Mouse (Mus musculus) lung, postnatal 0 days (tissue): Measurements from ENCODE around the gene Cdkn1c. TPM values are rescaled to one million over a fixed set of nuclear protein-coding genes. Genes with fewer than 3 reads are reported as not detected.

Experiments used
- ATAC-seq: fragments of 200-750 bp; cut with Nextera tagmentation; 2 replicates; pipeline ENCODE4 v1.8.0; 2017; ENCODE audit warnings: moderate library complexity
- DNase-seq: peaks from one replicate; pipeline ENCODE4 v3.0.0-alpha.2; 2016; ENCODE audit warnings: low spot score
- H3K27ac ChIP-seq: fragments of 300-500 bp; sonication (generic); 2 replicates; pipeline ENCODE4 v1.5.1; 2014; ENCODE audit warnings: antibody characterized with exemption, mild to moderate bottlenecking, low read length, mixed read lengths
- H3K27me3 ChIP-seq: fragments of 300-500 bp; sonication (generic); replicated peaks from 2 replicates; pipeline ENCODE4 v1.6.1; 2014; ENCODE audit warnings: low read length, mixed read lengths; ENCODE audit not compliant: insufficient read depth
- H3K36me3 ChIP-seq: fragments of 300-500 bp; sonication (generic); 2 replicates; pipeline ENCODE4 v1.6.1; 2014; ENCODE audit warnings: low read length, mixed read lengths; ENCODE audit not compliant: insufficient read depth
- H3K4me1 ChIP-seq: fragments of 300-500 bp; sonication (generic); 2 replicates; pipeline ENCODE4 v1.6.1; 2014; ENCODE audit warnings: antibody characterized with exemption, low read depth, low read length, mixed read lengths; ENCODE audit not compliant: insufficient read depth
- H3K4me2 ChIP-seq: fragments of 300-500 bp; sonication (generic); replicated peaks from 2 replicates; pipeline ENCODE4 v1.6.1; 2014; ENCODE audit warnings: low read depth, mild to moderate bottlenecking, low read length, moderate library complexity, mixed read lengths
- H3K4me3 ChIP-seq: fragments of 300-500 bp; sonication (generic); 2 replicates; pipeline ENCODE4 v1.5.1; 2014; ENCODE audit warnings: low read depth, low read length
- H3K9ac ChIP-seq: fragments of 300-500 bp; sonication (generic); replicated peaks from 2 replicates; pipeline ENCODE4 v1.6.1; 2014; ENCODE audit warnings: low read depth, mild to moderate bottlenecking
- H3K9me3 ChIP-seq: fragments of 300-500 bp; sonication (generic); 2 replicates; pipeline ENCODE4 v1.6.1; 2016; ENCODE audit warnings: low read length, mixed read lengths
- CTCF ChIP-seq: IDR thresholded peaks from 2 replicates; pipeline ENCODE4 v1.5.1; 2016; ENCODE audit warnings: antibody characterized with exemption, mild to moderate bottlenecking
- EP300 ChIP-seq: IDR thresholded peaks from 2 replicates; pipeline ENCODE4 v1.6.1; 2016; ENCODE audit warnings: antibody characterized with exemption, mild to moderate bottlenecking, control low read depth
- WGBS: fragments of 180-500 bp; shearing (Covaris S2); extraction: QIAGEN DNeasy Blood & Tissue Kit; methylation state at CpG from one replicate; pipeline ENCODE4 v1.1.7; 2014; 5-methylcytosine and 5-hydroxymethylcytosine counted together
- polyA plus RNA-seq: library from polyadenylated mRNA; unstranded; fragments of >200 nt; fragmentation: Nextera tagmentation; extraction: Ambion mirVana; gene quantifications from 2 replicates; pipeline ENCODE4 v1.2.1, GENCODE M21; 2015

Gene Cdkn1c
- polyA plus RNA-seq, 1 experiment from 2014 or later: 207 TPM

DNA sequence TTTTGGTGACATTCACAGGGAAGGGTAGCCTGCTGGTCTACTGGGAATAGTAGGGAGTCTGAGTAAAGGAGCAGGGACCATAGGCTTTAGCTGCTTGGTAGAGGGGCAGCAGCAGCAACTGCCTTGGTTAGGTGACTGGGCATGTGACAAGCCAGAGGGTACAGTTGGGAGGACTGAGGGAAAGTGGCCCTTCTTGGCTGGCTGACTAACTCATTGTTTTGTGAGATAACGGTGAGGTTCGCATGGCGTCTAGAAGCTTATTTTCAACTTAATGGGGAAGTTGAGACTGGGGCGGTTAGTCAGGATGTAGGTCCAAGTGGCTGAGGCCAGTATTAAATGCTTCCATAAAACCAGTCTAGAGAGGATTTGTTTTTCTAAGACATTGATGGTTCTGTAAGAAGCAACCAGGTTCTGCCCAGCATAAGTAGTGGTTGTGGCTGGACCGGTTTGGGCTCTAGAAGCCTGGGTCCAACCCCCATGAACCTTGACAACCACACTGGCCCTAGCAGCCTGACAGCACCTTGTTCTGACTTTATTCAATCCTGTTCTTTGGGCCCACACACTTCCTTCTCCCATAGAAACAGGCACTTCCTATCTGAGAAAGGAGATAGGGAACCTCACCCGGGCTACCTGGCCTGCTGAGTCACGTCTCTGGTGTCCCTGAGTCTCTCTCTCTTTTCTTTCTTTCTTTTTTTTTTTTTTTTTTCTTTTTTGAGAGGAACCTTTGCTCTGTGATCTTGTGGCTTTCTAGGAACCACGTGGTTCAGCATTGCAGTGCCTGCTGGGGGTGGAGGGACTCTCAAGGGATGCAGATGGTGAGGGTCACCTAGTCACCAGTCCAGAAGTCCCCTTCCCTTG is 34.5 kb upstream of the Cdkn1c start:
- Histone ChIP-seq H3K36me3 (no peaks in the 10 kb centered on the region), H3K27me3 (no peaks in the 10 kb centered on the region), H3K27ac (no peak overlapping the region), H3K4me3 (no peak overlapping the region), H3K4me2 (no peak overlapping the region), H3K4me1 (no peaks in the 10 kb centered on the region), H3K9ac (no peak overlapping the region), H3K9me3 (no peaks in the 10 kb centered on the region)
- ATAC-seq: no peak
- 62% methylated on average over 8 of the region's 8 CpGs for WGBS
- TF ChIP-seq EP300: no peak
- no peak for TF ChIP-seq CTCF
- DNase-seq: no peak

DNA sequence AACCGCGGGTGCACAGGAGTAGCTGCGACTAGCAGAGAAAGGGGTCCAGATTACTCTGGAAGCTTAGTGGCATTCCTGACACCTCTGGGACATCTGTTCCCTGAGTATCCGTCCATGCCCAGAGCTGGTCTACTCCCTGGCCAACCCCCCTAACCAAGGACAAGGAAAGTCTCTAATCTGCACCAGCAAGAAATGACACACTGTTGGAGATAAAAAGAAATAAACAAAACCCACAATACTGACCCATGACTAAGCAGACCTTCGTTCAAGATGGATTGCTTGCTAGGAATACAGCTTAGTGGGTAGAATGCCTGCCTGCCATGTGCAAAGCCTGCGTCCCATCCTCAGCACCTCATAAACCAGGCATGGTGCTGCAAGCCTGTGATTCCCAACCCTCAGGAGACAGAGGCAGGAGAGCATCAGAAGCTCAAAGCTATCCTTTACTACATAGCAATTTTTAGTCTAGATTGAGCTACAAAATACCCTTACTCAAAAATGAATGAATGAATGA is 32.8 kb upstream of the Cdkn1c start:
- no peaks in the 10 kb centered on the region for H3K4me1 ChIP-seq
- ATAC-seq (peak; percentile 37), DNase-seq (no peak)
- H3K4me2 ChIP-seq: no peak overlapping the region
- WGBS: 60% methylated on average over 6 of the region's 6 CpGs
- no peak overlapping the region for H3K27ac ChIP-seq
- no peak overlapping the region for H3K4me3 ChIP-seq
- H3K27me3 ChIP-seq: no peaks in the 10 kb centered on the region
- H3K36me3 ChIP-seq: no peaks in the 10 kb centered on the region
- no peak overlapping the region for H3K9ac ChIP-seq
- H3K9me3 ChIP-seq: no peaks in the 10 kb centered on the region
- TF ChIP-seq EP300 (no peak), CTCF (no peak)

DNA sequence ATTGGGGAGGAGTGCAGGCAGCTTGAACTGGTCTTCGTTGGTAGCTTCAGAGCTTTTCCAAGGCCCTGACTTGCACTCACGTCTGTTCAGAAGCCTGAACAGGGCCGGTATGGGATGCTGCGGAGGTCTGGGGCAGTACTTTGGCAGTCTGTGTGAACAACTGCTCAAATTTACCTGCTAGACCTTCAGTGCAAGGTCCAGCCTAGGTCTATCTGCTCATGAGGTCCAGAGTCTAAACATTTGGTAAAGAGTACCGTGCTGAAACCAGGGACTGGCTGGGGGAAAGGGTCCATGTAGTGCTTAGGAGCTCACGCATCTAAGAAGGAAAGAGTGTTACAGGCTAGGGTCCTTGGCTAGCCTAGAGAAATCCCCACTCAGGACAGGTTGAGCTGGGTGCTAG is 28.9 kb upstream of the Cdkn1c start:
- Histone ChIP-seq H3K4me3 (no peak overlapping the region), H3K9me3 (no peaks in the 10 kb centered on the region), H3K4me2 (no peak overlapping the region), H3K4me1 (no peaks in the 10 kb centered on the region), H3K27ac (no peak overlapping the region), H3K9ac (no peak overlapping the region), H3K36me3 (no peaks in the 10 kb centered on the region), H3K27me3 (no peaks in the 10 kb centered on the region)
- TF ChIP-seq EP300 (no peak), CTCF (no peak)
- DNase-seq (no peak), ATAC-seq (no peak)
- WGBS: 77% methylated on average over 6 of the region's 6 CpGs

DNA sequence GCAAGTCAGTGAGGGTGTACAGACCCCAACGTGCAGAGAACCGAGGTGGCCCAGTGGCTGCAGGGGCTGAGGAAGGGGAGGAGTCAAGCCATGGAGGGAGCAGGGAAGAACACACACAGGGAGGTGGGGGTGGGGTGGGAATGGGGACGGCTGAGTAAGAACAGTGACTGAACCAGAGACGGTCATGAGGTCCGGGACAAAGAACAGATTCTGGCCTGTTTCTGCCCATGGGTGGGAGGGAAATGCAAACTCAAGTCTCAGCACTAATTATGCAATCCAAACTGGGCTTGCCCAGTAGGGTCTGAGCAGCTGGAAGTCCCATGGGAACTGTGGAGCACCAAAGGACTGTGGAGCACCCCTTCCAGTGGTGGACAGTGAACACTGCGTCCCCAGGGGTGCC is 21.7 kb upstream of the Cdkn1c start:
- TF ChIP-seq CTCF (no peak), EP300 (no peak)
- H3K27me3 ChIP-seq: no peaks in the 10 kb centered on the region
- H3K4me3 ChIP-seq: no peak overlapping the region
- ATAC-seq (0 out of 2 replicates have a peak, but pooled peaks have one; percentile 13), DNase-seq (no peak)
- H3K27ac ChIP-seq: no peak overlapping the region
- no peaks in the 10 kb centered on the region for H3K4me1 ChIP-seq
- no peaks in the 10 kb centered on the region for H3K9me3 ChIP-seq
- 19% methylated on average over 6 of the region's 6 CpGs for WGBS
- no peaks in the 10 kb centered on the region for H3K36me3 ChIP-seq
- H3K9ac ChIP-seq: no peak overlapping the region
- no peak overlapping the region for H3K4me2 ChIP-seq

DNA sequence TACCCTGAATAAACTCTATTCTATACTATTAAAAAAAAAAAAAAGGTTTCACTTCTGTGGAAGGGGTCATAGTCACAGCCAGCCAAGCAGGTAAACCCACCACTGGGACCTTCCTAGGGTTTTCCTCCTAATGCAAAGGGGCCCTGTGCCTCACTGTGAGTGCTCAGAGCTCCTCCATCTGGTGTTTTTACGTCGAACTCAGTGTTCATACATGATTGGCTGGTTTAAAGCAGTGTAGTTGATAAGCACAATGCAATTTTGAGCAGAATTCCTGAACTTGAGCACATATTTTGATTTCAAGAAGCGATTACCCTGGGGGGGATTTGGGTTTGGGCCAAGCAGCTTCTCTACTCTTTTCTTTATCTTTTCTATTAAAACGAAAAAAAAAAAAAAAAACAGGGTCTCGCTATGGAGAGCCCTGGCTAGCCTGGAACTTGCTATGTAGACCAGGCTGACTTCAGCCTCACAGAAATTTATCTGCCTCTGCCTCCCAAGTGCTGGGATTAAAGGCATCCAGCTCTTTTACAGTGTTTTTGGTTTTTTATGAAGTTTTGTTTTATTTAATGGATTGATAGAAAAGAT is 21.0 kb upstream of the Cdkn1c start:
- WGBS: 37% methylated on average over 5 of the region's 5 CpGs
- H3K4me3 ChIP-seq: no peak overlapping the region
- no peak overlapping the region for H3K4me2 ChIP-seq
- no peaks in the 10 kb centered on the region for H3K4me1 ChIP-seq
- TF ChIP-seq CTCF: no peak
- TF ChIP-seq EP300: no peak
- no peaks in the 10 kb centered on the region for H3K27me3 ChIP-seq
- no peak for DNase-seq
- no peak for ATAC-seq
- no peak overlapping the region for H3K27ac ChIP-seq
- no peak overlapping the region for H3K9ac ChIP-seq
- no peaks in the 10 kb centered on the region for H3K9me3 ChIP-seq
- H3K36me3 ChIP-seq: no peaks in the 10 kb centered on the region

DNA sequence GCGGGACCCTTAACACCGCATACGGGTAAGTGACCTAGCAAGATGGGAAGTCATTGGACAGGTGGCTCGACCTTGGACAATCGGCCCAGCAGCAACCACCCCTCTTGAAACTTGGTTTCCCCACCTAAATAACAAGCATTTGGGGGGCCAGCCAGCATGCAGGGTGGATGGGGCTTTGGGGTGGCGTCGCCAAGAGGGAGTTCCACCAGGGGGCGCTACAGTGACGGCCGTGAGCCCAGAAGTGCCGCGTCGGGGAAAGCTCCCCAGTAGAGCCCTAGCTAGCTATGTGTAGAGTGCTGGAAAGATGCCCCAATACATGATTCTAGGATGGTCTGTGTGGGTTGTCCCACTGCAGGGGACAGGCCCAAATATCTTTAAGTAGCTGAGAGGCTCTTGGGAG is 19.6 kb upstream of the Cdkn1c start:
- Histone ChIP-seq H3K4me1 (no peaks in the 10 kb centered on the region), H3K36me3 (no peaks in the 10 kb centered on the region), H3K9me3 (no peaks in the 10 kb centered on the region), H3K4me3 (no peak overlapping the region), H3K27ac (no peak overlapping the region), H3K9ac (no peak overlapping the region), H3K4me2 (no peak overlapping the region), H3K27me3 (no peaks in the 10 kb centered on the region)
- 30% methylated on average over 13 of the region's 13 CpGs for WGBS
- DNase-seq (peak; percentile 79), ATAC-seq (peak; percentile 69)
- no peak for TF ChIP-seq EP300
- peak; percentile 85 for TF ChIP-seq CTCF
